Mouse (Mus musculus) limb, embryonic 15.5 days (tissue): ENCODE data around the gene Adap2. TPM values are rescaled to one million over a fixed set of nuclear protein-coding genes. Genes with fewer than 3 reads are reported as not detected.

ENCODE experiments used
- ATAC-seq: fragments of 200-750 bp; cut with Nextera tagmentation; 2 replicates; pipeline ENCODE4 v1.8.0; 2017; ENCODE audit warnings: low read depth, moderate TSS enrichment; ENCODE audit not compliant: insufficient number of reproducible peaks, low FRiP score, low TSS enrichment
- H3K27ac ChIP-seq: fragments of 300-500 bp; sonication (generic); 2 replicates; pipeline ENCODE4 v1.5.1; 2015; ENCODE audit warnings: moderate library complexity, mild to moderate bottlenecking, inconsistent platforms
- H3K27me3 ChIP-seq: fragments of 300-500 bp; sonication (generic); 2 replicates; pipeline ENCODE4 v1.6.1; 2015; ENCODE audit warnings: inconsistent platforms
- H3K36me3 ChIP-seq: fragments of 300-500 bp; sonication (generic); 2 replicates; pipeline ENCODE4 v1.6.1; 2015; ENCODE audit warnings: inconsistent platforms
- H3K4me1 ChIP-seq: fragments of 300-500 bp; sonication (generic); 2 replicates; pipeline ENCODE4 v1.6.1; 2015; ENCODE audit warnings: inconsistent platforms
- H3K4me2 ChIP-seq: fragments of 300-500 bp; sonication (generic); 2 replicates; pipeline ENCODE4 v1.6.1; 2015; ENCODE audit warnings: mild to moderate bottlenecking, inconsistent platforms
- H3K4me3 ChIP-seq: fragments of 300-500 bp; sonication (generic); 2 replicates; pipeline ENCODE4 v1.5.1; 2015; ENCODE audit warnings: mild to moderate bottlenecking, inconsistent platforms
- H3K9ac ChIP-seq: fragments of 300-500 bp; sonication (generic); 2 replicates; pipeline ENCODE4 v1.6.1; 2015; ENCODE audit warnings: inconsistent platforms
- H3K9me3 ChIP-seq: fragments of 300-500 bp; sonication (generic); 2 replicates; pipeline ENCODE4 v1.6.1; 2016; ENCODE audit warnings: inconsistent platforms
- WGBS: fragments of 180-500 bp; shearing (Covaris S2); methylation state at CpG from one replicate; pipeline ENCODE4 v1.1.7; 2015; 5-methylcytosine and 5-hydroxymethylcytosine counted together
- polyA plus RNA-seq: library from polyadenylated mRNA; unstranded; fragments of >200 nt; fragmentation: Nextera tagmentation; extraction: Ambion mirVana; gene quantifications from 2 replicates; pipeline ENCODE4 v1.2.1, GENCODE M21; 2015

Gene Adap2
- polyA plus RNA-seq, 1 experiment from 2014 or later: 1.9 TPM

- ATAC-seq: no peak
- no peaks in the 10 kb centered on the region for H3K27me3 ChIP-seq
- H3K9me3 ChIP-seq: no peaks in the 10 kb centered on the region
- peaks cover 1% of the 10 kb centered on the region for H3K4me1 ChIP-seq
- H3K36me3 ChIP-seq: no peaks in the 10 kb centered on the region
- H3K4me2 ChIP-seq: no peak overlapping the region
- no peak overlapping the region for H3K9ac ChIP-seq
- H3K27ac ChIP-seq: no peak overlapping the region
- 50% methylated on average over 5 of the region's 5 CpGs for WGBS
- no peak overlapping the region for H3K4me3 ChIP-seq
Observed at GRCm38 (mm10) chr11:80204941-80205340, 51.0 kb downstream of the Adap2 start.

GRCm38 (mm10) chr11:80208465-80208859, 54.6 kb downstream of the Adap2 start:
- peak; percentile 15; the same call in 1 of the 2 replicates for ATAC-seq
- Histone ChIP-seq H3K27ac (no peak overlapping the region), H3K27me3 (no peaks in the 10 kb centered on the region), H3K4me2 (no peak overlapping the region), H3K36me3 (no peaks in the 10 kb centered on the region), H3K9me3 (no peaks in the 10 kb centered on the region), H3K4me1 (peaks cover 8% of the 10 kb centered on the region), H3K9ac (no peak overlapping the region), H3K4me3 (peak overlapping the region; percentile 100)
- 35% methylated on average over 7 of the region's 7 CpGs for WGBS

- H3K36me3 ChIP-seq: 0 out of 2 replicates have a peak, but pooled peaks cover 5% of the 10 kb centered on the region
- H3K27ac ChIP-seq: peak within 1 kb of the TSS; percentile 94
- no peaks in the 10 kb centered on the region for H3K27me3 ChIP-seq
- peaks cover 8% of the 10 kb centered on the region for H3K4me1 ChIP-seq
- no peaks in the 10 kb centered on the region for H3K9me3 ChIP-seq
- H3K9ac ChIP-seq: peak within 1 kb of the TSS; percentile 88
- H3K4me3 ChIP-seq: peak within 1 kb of the TSS; percentile 100
- H3K4me2 ChIP-seq: peak within 1 kb of the TSS; percentile 50
- ATAC-seq: peak; percentile 91
- WGBS: under 1% methylated on average over 77 of the region's 78 CpGs
Observed at GRCm38 (mm10) chr11:80208860-80209800, 55.2 kb downstream of the Adap2 start, which contains the start of gene Rhot1. TSS of gene Rhot1 (plus strand) at chr11:80209019.

- Histone ChIP-seq H3K27ac (no peak overlapping the region), H3K27me3 (no peaks in the 10 kb centered on the region), H3K36me3 (0 out of 2 replicates have a peak, but pooled peaks cover 7% of the 10 kb centered on the region), H3K9me3 (no peaks in the 10 kb centered on the region), H3K4me2 (peak overlapping the region; percentile 50), H3K4me3 (peak overlapping the region; percentile 100), H3K4me1 (peaks cover 8% of the 10 kb centered on the region), H3K9ac (no peak overlapping the region)
- 44% methylated on average over 6 of the region's 6 CpGs for WGBS
- no peak for ATAC-seq
Observed at GRCm38 (mm10) chr11:80210321-80210720, 56.4 kb downstream of the Adap2 start.

GRCm38 (mm10) chr11:80212282-80212681, 58.4 kb downstream of the Adap2 start:
- Histone ChIP-seq H3K4me1 (peaks cover 8% of the 10 kb centered on the region), H3K4me2 (no peak overlapping the region), H3K36me3 (0 out of 2 replicates have a peak, but pooled peaks cover 10% of the 10 kb centered on the region), H3K4me3 (no peak overlapping the region), H3K9ac (no peak overlapping the region), H3K27me3 (no peaks in the 10 kb centered on the region), H3K27ac (no peak overlapping the region), H3K9me3 (no peaks in the 10 kb centered on the region)
- 94% methylated on average over 2 of the region's 2 CpGs for WGBS
- ATAC-seq: no peak

DNA sequence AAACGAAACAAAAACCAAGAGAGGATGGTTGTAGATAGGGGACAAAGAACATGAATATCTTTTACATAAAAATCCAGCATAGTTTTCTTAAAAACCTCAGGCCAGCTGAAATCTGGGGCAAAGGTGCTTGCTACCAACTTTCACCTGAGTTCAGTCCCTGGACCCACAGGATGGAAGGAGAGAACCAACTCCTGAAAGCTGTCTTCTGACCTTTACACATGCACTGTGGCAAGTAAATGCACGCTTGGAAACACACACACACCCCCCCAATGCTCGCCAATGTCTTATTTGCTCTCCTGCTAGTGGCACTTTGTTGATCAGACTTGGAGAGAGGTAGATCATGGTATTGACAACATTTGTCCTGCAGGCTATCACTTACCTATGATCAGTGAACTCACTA, 61.4 kb downstream of the Adap2 start:
- Histone ChIP-seq H3K9me3 (no peaks in the 10 kb centered on the region), H3K27me3 (no peaks in the 10 kb centered on the region), H3K4me1 (peaks cover 6% of the 10 kb centered on the region), H3K4me2 (no peak overlapping the region), H3K9ac (no peak overlapping the region), H3K27ac (no peak overlapping the region), H3K4me3 (no peak overlapping the region), H3K36me3 (peaks cover 10% of the 10 kb centered on the region)
- WGBS: 90% methylated on average over 3 of the region's 3 CpGs
- ATAC-seq: no peak

DNA sequence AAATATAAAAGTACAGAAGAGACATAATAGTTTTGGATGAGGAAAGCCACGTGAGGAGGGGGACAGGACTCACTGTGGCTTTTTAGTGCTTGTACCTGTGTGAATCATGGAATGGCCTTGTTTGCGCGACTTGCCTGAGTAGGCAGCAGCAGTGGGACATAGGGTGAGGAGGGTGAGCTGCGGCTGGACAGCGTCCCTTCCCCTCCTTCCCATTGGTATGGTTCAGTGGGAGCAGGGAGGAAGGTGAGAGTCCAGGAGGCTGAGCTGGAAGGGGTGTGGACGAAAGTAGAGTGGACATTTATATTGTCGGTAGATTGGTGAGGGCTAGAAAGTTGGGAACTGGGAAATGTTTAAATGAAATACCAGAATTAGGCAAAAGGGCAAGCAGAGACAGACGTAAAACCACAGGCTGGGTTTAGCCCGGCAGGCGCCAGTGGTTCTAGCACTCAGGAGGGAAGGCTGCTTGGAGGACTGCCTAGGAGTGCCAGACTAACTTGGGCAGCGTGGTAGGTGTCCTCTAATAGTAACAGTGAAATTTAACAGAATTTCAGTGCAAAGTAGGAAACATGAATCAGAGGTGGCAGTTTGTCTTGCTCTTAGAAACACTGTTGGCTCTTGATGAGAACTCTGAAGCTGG, 64.9 kb downstream of the Adap2 start:
- no peak overlapping the region for H3K9ac ChIP-seq
- no peak overlapping the region for H3K4me2 ChIP-seq
- H3K4me3 ChIP-seq: no peak overlapping the region
- H3K36me3 ChIP-seq: peaks cover 31% of the 10 kb centered on the region
- peaks cover 2% of the 10 kb centered on the region; the same call in 1 of the 2 replicates for H3K4me1 ChIP-seq
- no peak for ATAC-seq
- H3K27me3 ChIP-seq: no peaks in the 10 kb centered on the region
- H3K27ac ChIP-seq: no peak overlapping the region
- WGBS: 77% methylated on average over 11 of the region's 11 CpGs
- no peaks in the 10 kb centered on the region for H3K9me3 ChIP-seq

Other genes with a start within 250 kb of the Adap2 start
- gene Utp6, start 191.7 kb upstream of the Adap2 start, polyA plus RNA-seq: 43.3 and 44.8 TPM in 2 replicates
- gene Suz12, start 161.0 kb upstream of the Adap2 start, polyA plus RNA-seq: 13.2 and 17.3 TPM in 2 replicates
- gene Crlf3, start 73.1 kb upstream of the Adap2 start, polyA plus RNA-seq: 44.2 and 44.4 TPM in 2 replicates
- 8.7 and 9.3 TPM in 2 replicates for gene Atad5, start 64.7 kb upstream of the Adap2 start, polyA plus RNA-seq
- 27.1 and 28.3 TPM in 2 replicates for gene Tefm, start 11.9 kb upstream of the Adap2 start, polyA plus RNA-seq
- 9.2 and 10.1 TPM in 2 replicates for gene Rnf135, start 29.7 kb downstream of the Adap2 start, polyA plus RNA-seq
- 51.3 and 54.1 TPM in 2 replicates for gene Rhot1, start 54.9 kb downstream of the Adap2 start, polyA plus RNA-seq
- gene Rhbdl3, start 146.8 kb downstream of the Adap2 start, polyA plus RNA-seq: 5.7 and 7.8 TPM in 2 replicates
- gene 5730455P16Rik, start 223.9 kb downstream of the Adap2 start, polyA plus RNA-seq: 21.2 and 21.6 TPM in 2 replicates
- gene Zfp207, start 229.2 kb downstream of the Adap2 start, polyA plus RNA-seq: 193 and 196 TPM in 2 replicates